Mouse (Mus musculus): ENCODE data around the gene Grik4. TPM values are rescaled to one million over a fixed set of nuclear protein-coding genes. Genes with fewer than 3 reads are reported as not detected.

Grik4 gene
- polyA plus RNA-seq, 1 experiment from 2014 or later, result 2.2 TPM

DNA sequence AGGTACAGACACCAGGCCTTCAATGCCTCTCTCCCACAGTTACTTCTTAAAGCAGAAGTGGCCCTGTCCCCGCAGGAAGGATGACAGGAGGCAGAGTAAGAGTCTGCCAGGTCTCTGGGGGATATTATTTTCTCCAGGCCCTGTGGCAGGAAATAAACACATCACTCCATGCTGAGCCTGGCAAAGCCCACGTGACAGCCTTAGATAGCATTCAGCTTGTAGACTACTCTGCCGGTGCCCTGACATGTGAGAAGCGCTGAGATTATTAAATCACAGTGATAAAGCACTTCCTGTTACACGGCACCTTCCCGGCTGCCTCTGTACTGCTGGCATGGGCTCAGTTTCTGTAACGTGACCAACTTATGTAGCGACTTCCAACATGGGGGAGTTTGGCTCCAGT, 148.4 kb downstream of the Grik4 start:
- ATAC-seq (replicated peaks; ENCODE audit: low FRiP score), result no peak
- Histone ChIP-seq H3K9ac (ENCODE audit: low read depth, low read length) (no peak overlapping the region), H3K9me3 (ENCODE audit: control insufficient read depth, low read length) (no peaks in the 10 kb centered on the region), H3K4me2 (no peak overlapping the region), H3K4me1 (replicated peaks; ENCODE audit: control insufficient read depth, insufficient read depth, low read length) (no peaks in the 10 kb centered on the region), H3K36me3 (ENCODE audit: control insufficient read depth, insufficient read depth, low read length) (no peaks in the 10 kb centered on the region), H3K27ac (ENCODE audit: low read depth, low read length) (no peak overlapping the region), H3K4me3 (ENCODE audit: low read depth, low read length) (no peak overlapping the region), H3K27me3 (replicated peaks; ENCODE audit: control insufficient read depth, insufficient read depth, low read length) (peaks cover 3% of the 10 kb centered on the region)
- WGBS, result 26% methylated on average over 8 of the region's 8 CpGs
- DNase-seq (ENCODE audit: low spot score), result no peak

DNA sequence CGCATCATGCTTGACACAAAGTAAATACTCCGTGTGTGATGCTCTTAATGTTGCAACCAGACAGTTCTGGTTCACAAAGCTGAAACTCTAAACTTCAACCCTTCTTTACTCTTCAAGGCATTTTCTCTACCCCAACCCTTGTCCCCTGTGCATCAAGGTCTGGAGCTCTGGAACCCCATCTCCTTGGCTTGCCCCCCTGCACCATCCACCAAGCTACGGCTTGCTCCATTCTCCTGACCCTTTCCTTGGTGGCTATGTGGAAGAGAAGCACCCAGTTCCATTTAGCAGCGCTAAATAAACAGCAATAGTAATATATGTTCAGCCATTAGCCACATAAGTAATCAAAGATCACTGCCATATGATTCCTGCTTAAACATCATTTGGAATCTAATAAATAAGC, 150.3 kb downstream of the Grik4 start:
- WGBS, result 82% methylated on average over 4 of the region's 4 CpGs
- Histone ChIP-seq H3K4me1 (replicated peaks; ENCODE audit: control insufficient read depth, insufficient read depth, low read length) (no peaks in the 10 kb centered on the region), H3K9ac (ENCODE audit: low read depth, low read length) (no peak overlapping the region), H3K27ac (ENCODE audit: low read depth, low read length) (no peak overlapping the region), H3K4me3 (ENCODE audit: low read depth, low read length) (no peak overlapping the region), H3K9me3 (ENCODE audit: control insufficient read depth, low read length) (no peaks in the 10 kb centered on the region), H3K4me2 (no peak overlapping the region), H3K36me3 (ENCODE audit: control insufficient read depth, insufficient read depth, low read length) (no peaks in the 10 kb centered on the region), H3K27me3 (replicated peaks; ENCODE audit: control insufficient read depth, insufficient read depth, low read length) (no peaks in the 10 kb centered on the region; the same call in 1 of the 2 replicates)
- DNase-seq (ENCODE audit: low spot score), result no peak
- ATAC-seq (replicated peaks; ENCODE audit: low FRiP score), result no peak

DNA sequence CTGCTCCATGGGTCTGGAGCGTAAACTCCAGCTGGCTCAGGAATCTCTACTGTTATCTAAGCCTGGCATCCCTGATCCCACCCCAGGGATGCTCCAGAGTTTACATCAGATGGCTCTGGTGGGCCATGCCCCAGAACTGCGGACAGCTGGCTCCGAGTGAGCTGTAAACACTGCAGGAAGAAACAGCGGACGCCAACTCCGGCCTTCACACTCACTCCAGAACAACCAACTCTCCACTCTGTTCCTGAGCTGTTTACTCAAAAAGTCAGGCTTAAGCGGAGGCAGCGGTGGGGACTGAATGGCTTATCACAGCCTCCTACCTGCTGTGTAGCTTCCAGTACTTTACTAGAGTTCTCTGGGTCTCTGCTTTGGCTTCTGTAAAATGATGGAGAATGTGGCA, 150.7 kb downstream of the Grik4 start:
- Histone ChIP-seq H3K9ac (ENCODE audit: low read depth, low read length) (no peak overlapping the region), H3K9me3 (ENCODE audit: control insufficient read depth, low read length) (no peaks in the 10 kb centered on the region), H3K4me2 (no peak overlapping the region), H3K4me3 (ENCODE audit: low read depth, low read length) (no peak overlapping the region), H3K27me3 (replicated peaks; ENCODE audit: control insufficient read depth, insufficient read depth, low read length) (no peaks in the 10 kb centered on the region; the same call in 1 of the 2 replicates), H3K36me3 (ENCODE audit: control insufficient read depth, insufficient read depth, low read length) (no peaks in the 10 kb centered on the region), H3K4me1 (replicated peaks; ENCODE audit: control insufficient read depth, insufficient read depth, low read length) (no peaks in the 10 kb centered on the region), H3K27ac (ENCODE audit: low read depth, low read length) (no peak overlapping the region)
- 70% methylated on average over 8 of the region's 8 CpGs for WGBS
- DNase-seq (ENCODE audit: low spot score), result no peak
- ATAC-seq (replicated peaks; ENCODE audit: low FRiP score), result no peak

DNA sequence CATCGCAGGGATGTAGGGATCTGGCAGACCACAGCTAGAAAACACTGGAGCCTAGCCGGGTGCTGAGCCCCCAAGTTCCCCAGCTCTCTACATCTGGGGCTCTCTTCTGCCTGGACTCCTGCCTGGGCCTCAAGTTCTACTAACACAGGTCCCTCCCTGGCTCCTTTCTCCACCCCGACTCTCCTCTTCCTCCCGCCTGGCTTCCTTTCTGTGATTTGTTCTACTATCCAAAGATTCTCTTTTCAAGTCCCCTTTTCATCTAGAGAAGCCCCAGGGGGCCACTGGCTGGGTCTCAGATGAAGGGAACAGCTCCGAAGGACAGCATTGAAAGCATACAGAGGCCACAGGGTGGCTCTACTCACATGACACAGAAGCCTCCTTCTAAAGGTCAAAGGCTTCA, 151.9 kb downstream of the Grik4 start:
- 69% methylated on average over 5 of the region's 5 CpGs for WGBS
- DNase-seq (ENCODE audit: low spot score) (no peak), ATAC-seq (replicated peaks; ENCODE audit: low FRiP score) (no peak)
- Histone ChIP-seq H3K4me1 (replicated peaks; ENCODE audit: control insufficient read depth, insufficient read depth, low read length) (no peaks in the 10 kb centered on the region), H3K36me3 (ENCODE audit: control insufficient read depth, insufficient read depth, low read length) (no peaks in the 10 kb centered on the region), H3K4me3 (ENCODE audit: low read depth, low read length) (no peak overlapping the region), H3K9me3 (ENCODE audit: control insufficient read depth, low read length) (no peaks in the 10 kb centered on the region), H3K9ac (ENCODE audit: low read depth, low read length) (no peak overlapping the region), H3K4me2 (no peak overlapping the region), H3K27ac (ENCODE audit: low read depth, low read length) (no peak overlapping the region), H3K27me3 (replicated peaks; ENCODE audit: control insufficient read depth, insufficient read depth, low read length) (no peaks in the 10 kb centered on the region; the same call in 1 of the 2 replicates)

DNA sequence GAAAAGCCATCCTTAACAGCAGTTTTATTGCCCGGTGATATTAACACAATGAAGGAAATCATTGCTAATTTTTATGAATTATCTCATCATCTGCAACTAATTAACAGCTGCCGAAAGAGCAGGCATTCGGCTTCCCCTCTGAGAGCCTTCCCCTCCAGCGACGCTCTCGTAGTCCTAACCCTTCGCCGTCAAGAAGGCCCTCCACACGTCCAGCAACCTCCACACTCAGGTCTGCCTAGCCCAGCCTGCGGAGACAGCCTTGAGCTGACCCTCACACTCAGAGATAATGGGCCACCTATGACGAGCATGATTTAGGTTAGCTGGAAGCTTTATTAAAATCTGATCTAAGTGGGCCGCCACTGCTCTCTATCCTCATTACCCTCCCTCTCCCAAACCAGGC, 152.5 kb downstream of the Grik4 start:
- Histone ChIP-seq H3K9me3 (ENCODE audit: control insufficient read depth, low read length) (no peaks in the 10 kb centered on the region), H3K4me3 (ENCODE audit: low read depth, low read length) (no peak overlapping the region), H3K4me1 (replicated peaks; ENCODE audit: control insufficient read depth, insufficient read depth, low read length) (no peaks in the 10 kb centered on the region), H3K27me3 (replicated peaks; ENCODE audit: control insufficient read depth, insufficient read depth, low read length) (no peaks in the 10 kb centered on the region; the same call in 1 of the 2 replicates), H3K27ac (ENCODE audit: low read depth, low read length) (no peak overlapping the region), H3K9ac (ENCODE audit: low read depth, low read length) (no peak overlapping the region), H3K4me2 (no peak overlapping the region), H3K36me3 (ENCODE audit: control insufficient read depth, insufficient read depth, low read length) (no peaks in the 10 kb centered on the region)
- DNase-seq (ENCODE audit: low spot score) (no peak), ATAC-seq (replicated peaks; ENCODE audit: low FRiP score) (no peak)
- 75% methylated on average over 12 of the region's 12 CpGs for WGBS

DNA sequence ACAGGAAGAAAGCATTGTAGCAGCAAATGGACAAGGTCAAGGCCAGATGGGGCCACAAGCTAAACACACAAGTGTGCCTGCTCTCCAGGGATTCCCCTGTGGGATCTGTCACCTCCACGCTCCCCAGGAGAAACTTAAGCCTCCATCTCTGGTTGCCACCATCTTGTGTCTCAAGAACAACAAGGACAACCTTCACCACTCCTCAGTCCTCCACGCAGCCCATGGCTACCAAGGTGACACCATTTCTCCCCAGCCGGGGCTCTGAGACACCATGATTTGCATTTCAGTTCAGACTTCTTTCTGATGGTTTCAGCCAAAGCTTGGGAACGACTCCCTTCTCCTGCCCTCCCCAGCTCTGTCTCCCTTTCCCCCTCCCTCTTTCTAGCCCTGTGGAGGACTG, 152.9 kb downstream of the Grik4 start:
- DNase-seq (ENCODE audit: low spot score) (no peak), ATAC-seq (replicated peaks; ENCODE audit: low FRiP score) (no peak)
- Histone ChIP-seq H3K4me1 (replicated peaks; ENCODE audit: control insufficient read depth, insufficient read depth, low read length) (no peaks in the 10 kb centered on the region), H3K9me3 (ENCODE audit: control insufficient read depth, low read length) (no peaks in the 10 kb centered on the region), H3K27ac (ENCODE audit: low read depth, low read length) (no peak overlapping the region), H3K27me3 (replicated peaks; ENCODE audit: control insufficient read depth, insufficient read depth, low read length) (no peaks in the 10 kb centered on the region; the same call in 1 of the 2 replicates), H3K36me3 (ENCODE audit: control insufficient read depth, insufficient read depth, low read length) (no peaks in the 10 kb centered on the region), H3K4me2 (no peak overlapping the region), H3K9ac (ENCODE audit: low read depth, low read length) (no peak overlapping the region), H3K4me3 (ENCODE audit: low read depth, low read length) (no peak overlapping the region)
- 63% methylated on average over 4 of the region's 4 CpGs for WGBS

DNA sequence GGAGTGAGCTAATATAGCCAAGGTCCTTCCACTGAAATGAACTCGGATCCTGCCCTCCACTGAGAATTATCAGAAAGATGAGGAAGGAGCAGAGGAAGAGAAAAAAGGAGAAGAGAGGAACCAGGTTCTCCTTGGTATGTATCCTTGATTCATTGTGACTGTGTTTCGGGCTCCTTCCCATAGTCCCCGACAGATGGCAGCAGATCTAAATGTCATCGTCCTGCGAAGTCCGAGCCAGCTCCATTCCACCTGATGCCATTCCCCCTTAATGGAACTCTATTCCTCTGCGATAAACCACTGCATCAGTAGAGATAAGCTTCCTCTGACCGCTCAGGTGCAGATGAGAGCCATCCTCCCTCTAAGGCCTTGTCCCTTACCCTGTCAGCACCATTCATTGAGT, 155.8 kb downstream of the Grik4 start:
- no peaks in the 10 kb centered on the region; the same call in 1 of the 2 replicates for H3K27me3 ChIP-seq (replicated peaks; ENCODE audit: control insufficient read depth, insufficient read depth, low read length)
- no peak overlapping the region for H3K4me3 ChIP-seq (ENCODE audit: low read depth, low read length)
- no peak overlapping the region for H3K9ac ChIP-seq (ENCODE audit: low read depth, low read length)
- no peaks in the 10 kb centered on the region for H3K9me3 ChIP-seq (ENCODE audit: control insufficient read depth, low read length)
- WGBS, result 17% methylated on average over 8 of the region's 8 CpGs
- no peak for ATAC-seq (replicated peaks; ENCODE audit: low FRiP score)
- no peak for DNase-seq (ENCODE audit: low spot score)
- H3K36me3 ChIP-seq (ENCODE audit: control insufficient read depth, insufficient read depth, low read length), result no peaks in the 10 kb centered on the region
- H3K27ac ChIP-seq (ENCODE audit: low read depth, low read length), result no peak overlapping the region
- no peak overlapping the region for H3K4me2 ChIP-seq
- H3K4me1 ChIP-seq (replicated peaks; ENCODE audit: control insufficient read depth, insufficient read depth, low read length), result no peaks in the 10 kb centered on the region

DNA sequence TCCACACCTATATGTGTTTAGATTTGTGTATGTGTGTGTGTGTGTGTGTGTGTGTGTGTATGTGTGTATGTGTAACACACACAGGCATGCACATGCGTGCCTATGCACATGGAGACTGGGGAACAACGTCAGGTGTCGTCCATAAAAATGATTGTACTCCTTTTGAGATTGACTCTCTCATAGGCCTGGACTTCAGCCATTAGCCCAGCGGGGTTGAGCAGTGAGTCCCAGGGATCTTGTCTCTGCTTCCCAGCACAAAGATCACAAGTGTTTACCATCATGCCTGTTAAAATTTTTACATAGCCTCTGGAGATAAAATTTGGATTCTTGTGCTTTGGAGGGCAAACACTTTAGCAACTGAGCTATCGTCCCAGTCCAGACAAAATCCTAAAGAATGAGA, 157.4 kb downstream of the Grik4 start:
- Histone ChIP-seq H3K27ac (ENCODE audit: low read depth, low read length) (no peak overlapping the region), H3K27me3 (replicated peaks; ENCODE audit: control insufficient read depth, insufficient read depth, low read length) (no peaks in the 10 kb centered on the region; the same call in 1 of the 2 replicates), H3K9ac (ENCODE audit: low read depth, low read length) (no peak overlapping the region), H3K4me2 (no peak overlapping the region), H3K36me3 (ENCODE audit: control insufficient read depth, insufficient read depth, low read length) (no peaks in the 10 kb centered on the region), H3K4me1 (replicated peaks; ENCODE audit: control insufficient read depth, insufficient read depth, low read length) (no peaks in the 10 kb centered on the region), H3K4me3 (ENCODE audit: low read depth, low read length) (no peak overlapping the region), H3K9me3 (ENCODE audit: control insufficient read depth, low read length) (no peaks in the 10 kb centered on the region)
- no peak for ATAC-seq (replicated peaks; ENCODE audit: low FRiP score)
- no peak for DNase-seq (ENCODE audit: low spot score)
- WGBS, result 76% methylated on average over 5 of the region's 5 CpGs

DNA sequence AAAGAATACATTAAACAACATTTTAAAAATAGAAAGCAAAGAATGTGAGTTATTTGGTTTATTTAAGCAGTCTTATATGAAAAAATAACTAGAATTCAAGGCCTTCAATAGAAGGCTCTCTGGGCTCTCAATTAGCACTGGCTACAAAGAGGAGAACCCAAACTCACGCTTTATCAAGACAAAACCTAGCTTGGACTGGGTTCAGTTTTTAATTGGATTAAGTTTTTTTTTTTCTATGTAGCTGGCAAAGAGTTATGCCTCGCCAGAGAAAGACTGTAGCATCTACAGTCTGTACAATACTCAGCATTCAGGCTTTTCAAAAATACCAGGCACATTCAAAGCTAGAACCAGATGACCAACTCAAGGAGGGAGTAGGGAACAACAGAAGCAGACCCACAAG, 158.0 kb downstream of the Grik4 start:
- DNase-seq (ENCODE audit: low spot score) (no peak), ATAC-seq (replicated peaks; ENCODE audit: low FRiP score) (no peak)
- Histone ChIP-seq H3K4me3 (ENCODE audit: low read depth, low read length) (no peak overlapping the region), H3K36me3 (ENCODE audit: control insufficient read depth, insufficient read depth, low read length) (no peaks in the 10 kb centered on the region), H3K27me3 (replicated peaks; ENCODE audit: control insufficient read depth, insufficient read depth, low read length) (no peaks in the 10 kb centered on the region), H3K9me3 (ENCODE audit: control insufficient read depth, low read length) (no peaks in the 10 kb centered on the region), H3K4me1 (replicated peaks; ENCODE audit: control insufficient read depth, insufficient read depth, low read length) (no peaks in the 10 kb centered on the region), H3K27ac (ENCODE audit: low read depth, low read length) (no peak overlapping the region), H3K4me2 (no peak overlapping the region), H3K9ac (ENCODE audit: low read depth, low read length) (no peak overlapping the region)
- 72% methylated on average over 2 of the region's 2 CpGs for WGBS
